Comparison of ENCODE assay signal across 17 mouse cellular contexts in the genomic region with DNA sequence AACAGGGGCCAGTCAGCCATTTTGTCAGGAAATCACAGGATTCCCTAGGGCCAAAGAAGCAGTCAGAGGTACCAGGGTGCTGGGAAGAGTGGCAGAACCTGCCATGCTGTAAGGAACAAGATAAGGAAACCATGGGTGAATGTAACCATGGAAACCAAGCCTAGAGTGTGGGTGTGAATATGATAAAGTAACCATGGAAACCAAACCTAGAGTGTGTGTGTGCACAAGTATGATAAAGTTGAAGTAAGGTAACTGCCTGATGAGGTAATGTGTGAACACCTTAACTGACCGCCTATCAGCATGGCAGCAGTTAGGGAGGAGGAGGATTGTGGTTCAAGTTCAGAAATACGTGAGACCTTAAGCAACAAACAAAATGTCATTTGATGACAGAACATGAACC. TPM values are rescaled to one million over a fixed set of nuclear protein-coding genes. Genes with fewer than 3 reads are reported as not detected.
DNase-seq lines count a peak whose midpoint lies in the region; ATAC-seq and TF ChIP-seq lines count a peak whose summit lies in the region.
"Had no signal": no experiment of that assay in that cellular context is flagged by ENCODE, and none has a peak within 500 bp of the region (broad histone marks: within the 10 kb centered on the region; RNA-seq: fewer than 3 reads in every experiment).

No protein-coding gene starts in this region.

- peak overlapping the region; percentile 87 for H3K4me3 ChIP-seq in liver, embryonic 15.5 days (replicated peaks)
- no peak overlapping the region for H3K4me3 ChIP-seq in left cerebral cortex, adult 2 months
- no peak overlapping the region for H3K4me3 ChIP-seq in heart, embryonic 10.5 days

- ATAC-seq in frontal cortex, adult (ENCODE audit: low TSS enrichment): peak; percentile 36; the same call in 1 of the 2 replicates
- peak; percentile 69 for ATAC-seq in erythroblast, adult 5-6 weeks (replicated peaks; ENCODE audit: low FRiP score, poor library complexity, severe bottlenecking)
- ATAC-seq in liver, embryonic 15.5 days (ENCODE audit: insufficient read depth): peak; percentile 60

- H3K4me2 ChIP-seq in liver, embryonic 15.5 days: peak overlapping the region; percentile 83

- H3K36me3 ChIP-seq in liver, embryonic 15.5 days (replicated peaks): peaks cover 22% of the 10 kb centered on the region
- H3K36me3 ChIP-seq in heart, embryonic 10.5 days: no peaks in the 10 kb centered on the region

- no peak for TF ChIP-seq CTCF in left cerebral cortex, adult 2 months (IDR thresholded peaks at IDR 0.05)

- DNase-seq in frontal cortex, postnatal 25 days (ENCODE audit: low spot score in 2 of 2): no peak
- peak; percentile 71 for DNase-seq in CD4-positive helper T cell, adult 2 months (ENCODE audit: low read depth, low spot score)
- no peak for DNase-seq in left cerebral cortex, adult 2 months (ENCODE audit: extremely low spot score in 1 of 2, low spot score in 2 of 2)
- DNase-seq in thymus, postnatal 10 days (ENCODE audit: low spot score in 2 of 2): no peak
- no peak for DNase-seq in heart, embryonic 10.5 days (ENCODE audit: low spot score)
- DNase-seq: adrenal gland, postnatal 25 days; B cell, adult 2 months; cerebellum, postnatal 10 days; heart, postnatal 10 days; kidney, postnatal 36 days; lung, postnatal 10 days had no signal

- H3K27me3 ChIP-seq in liver, embryonic 15.5 days: peaks cover 17% of the 10 kb centered on the region; the same call in 1 of the 2 replicates
- H3K27me3 ChIP-seq in heart, embryonic 10.5 days (ENCODE audit: insufficient read depth, poor library complexity, severe bottlenecking): peaks cover 37% of the 10 kb centered on the region

- intact Hi-C loops in left cerebral cortex, adult 2 months (cut with DNase I): loop anchor here (1.0 kb wide), 1 partner anchor 11 kb away; no protein-coding TSS in a partner anchor

- H3K9ac ChIP-seq in liver, embryonic 15.5 days: peak overlapping the region; percentile 33; the same call in 1 of the 2 replicates

- no peaks in the 10 kb centered on the region for H3K9me3 ChIP-seq in liver, embryonic 15.5 days (replicated peaks)
- H3K9me3 ChIP-seq in heart, embryonic 10.5 days: no peaks in the 10 kb centered on the region

- H3K27ac ChIP-seq in liver, embryonic 15.5 days (replicated peaks): peak overlapping the region; percentile 94
- no peak overlapping the region for H3K27ac ChIP-seq in left cerebral cortex, adult 2 months
- no peak overlapping the region for H3K27ac ChIP-seq in heart, embryonic 10.5 days

- 22% methylated on average over 2 of the region's 2 CpGs for WGBS in liver, embryonic 15.5 days (ENCODE audit: insufficient replicate concordance)
- WGBS in heart, embryonic 10.5 days: 58% methylated on average over 2 of the region's 2 CpGs

- peaks cover 87% of the 10 kb centered on the region for H3K4me1 ChIP-seq in liver, embryonic 15.5 days (replicated peaks)
- H3K4me1 ChIP-seq in heart, embryonic 10.5 days: peaks cover 18% of the 10 kb centered on the region

RNA-seq across cellular contexts. Expression of gene Rfx2, which starts 4.1 kb away (rescaled TPM):
- 21.5 and 25.7 TPM in 2 replicates for total RNA-seq in erythroblast, adult 5-6 weeks (2015; ENCODE audit: low replicate concordance)
- total RNA-seq in erythroblast, adult 5-6 weeks (2017; ENCODE audit: low replicate concordance): 26.1 and 39.6 TPM in 2 replicates
- polyA plus RNA-seq in liver, embryonic 15.5 days (2015; fragmentation: Nextera tagmentation; extraction: Ambion mirVana): 11.9 and 14.6 TPM in 2 replicates
- 1 to 10 TPM; 2.2 to 3.5 TPM for total RNA-seq in left cerebral cortex, adult 2 months (2021)
- 4.0 and 4.8 TPM in 2 replicates for polyA plus RNA-seq in heart, embryonic 10.5 days (2016; fragmentation: Nextera tagmentation; extraction: Ambion mirVana)

RNA-seq across cellular contexts. Expression of gene Acsbg2, which starts 47.5 kb away (rescaled TPM):
- not detected in 2 replicates for total RNA-seq in erythroblast, adult 5-6 weeks (2015; ENCODE audit: low replicate concordance)
- not detected in 2 replicates for total RNA-seq in erythroblast, adult 5-6 weeks (2017; ENCODE audit: low replicate concordance)
- polyA plus RNA-seq in liver, embryonic 15.5 days (2015; fragmentation: Nextera tagmentation; extraction: Ambion mirVana): not detected in 2 replicates
- total RNA-seq in left cerebral cortex, adult 2 months (2021): not detected
- polyA plus RNA-seq in heart, embryonic 10.5 days (2016; fragmentation: Nextera tagmentation; extraction: Ambion mirVana): not detected in 2 replicates
- total RNA-seq: gastrocnemius, adult 18-20 months; heart, postnatal 10 days; left cerebral cortex, postnatal 14 days had no signal
- polyA plus RNA-seq: embryonic facial prominence, embryonic 14.5 days had no signal

RNA-seq across cellular contexts. Expression of gene 1700061G19Rik, which starts 48.6 kb away (rescaled TPM):
- not detected in 2 replicates for total RNA-seq in erythroblast, adult 5-6 weeks (2015; ENCODE audit: low replicate concordance)
- total RNA-seq in erythroblast, adult 5-6 weeks (2017; ENCODE audit: low replicate concordance): not detected in 2 replicates
- 0.03 and 0.07 TPM in 2 replicates for polyA plus RNA-seq in liver, embryonic 15.5 days (2015; fragmentation: Nextera tagmentation; extraction: Ambion mirVana)
- total RNA-seq in left cerebral cortex, adult 2 months (2021): not detected
- polyA plus RNA-seq in heart, embryonic 10.5 days (2016; fragmentation: Nextera tagmentation; extraction: Ambion mirVana): 0.33 and 0.40 TPM in 2 replicates
- total RNA-seq: gastrocnemius, adult 18-20 months had no signal

RNA-seq across cellular contexts. Expression of gene Prr22, which starts 56.7 kb away (rescaled TPM):
- not detected in 2 replicates for total RNA-seq in erythroblast, adult 5-6 weeks (2015; ENCODE audit: low replicate concordance)
- not detected in 2 replicates for total RNA-seq in erythroblast, adult 5-6 weeks (2017; ENCODE audit: low replicate concordance)
- polyA plus RNA-seq in liver, embryonic 15.5 days (2015; fragmentation: Nextera tagmentation; extraction: Ambion mirVana): 0.23 and 0.60 TPM in 2 replicates
- total RNA-seq in left cerebral cortex, adult 2 months (2021): 1 to 10 TPM; 1.3 to 2.6 TPM
- 1.3 and 2.1 TPM in 2 replicates for polyA plus RNA-seq in heart, embryonic 10.5 days (2016; fragmentation: Nextera tagmentation; extraction: Ambion mirVana)

Comparison
In these comparisons a context has a peak if more than half of its experiments do, and no peak if none do; other contexts are left out.
1. RNA of gene Rfx2, which starts 4.1 kb away (total RNA-seq): 21.5 to 39.6 TPM in erythroblast, adult 5-6 weeks; 2.2 to 3.5 TPM in left cerebral cortex, adult 2 months; every median in the first group is over 4 times any median in the second.
2. Peak in every context shown above with its lines, with median percentiles within 50 percentile points of each other: ATAC-seq.